Mouse (Mus musculus) cerebellum, postnatal 36 days (tissue): ENCODE measurements around the gene Chd6.
"Not testable (repeated sequence)": the region's sequence is repeated elsewhere in the genome, so short reads cannot be mapped to it uniquely, and the experiment has no call there.

Experiments used
- DNase-seq, 2 experiments: peaks; one replicate each; pipeline ENCODE4 v3.0.0; 2021 to 2022; ENCODE audit warnings: mixed read lengths in 2 of 2

Gene Chd6

DNA sequence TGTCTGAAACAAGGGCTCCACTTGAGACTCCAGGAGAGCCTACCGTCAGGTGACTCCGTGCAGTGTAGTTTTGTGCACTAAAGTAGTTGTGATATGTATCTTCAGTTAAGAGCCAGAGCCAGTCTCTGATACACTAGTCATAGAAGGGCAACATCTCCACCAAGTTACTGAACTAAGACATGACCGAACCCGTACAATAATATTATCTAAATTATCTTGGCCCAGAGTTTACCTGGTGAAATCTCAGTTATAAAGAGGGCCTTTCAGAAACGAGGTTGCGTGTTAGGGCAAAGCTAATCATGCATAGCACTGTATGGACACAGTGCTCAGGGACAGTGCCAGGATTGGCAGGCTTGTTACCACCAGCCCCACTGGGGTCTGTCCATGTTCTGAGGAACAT lies 127.1 kb downstream of the Chd6 start:
- no peak for DNase-seq

DNA sequence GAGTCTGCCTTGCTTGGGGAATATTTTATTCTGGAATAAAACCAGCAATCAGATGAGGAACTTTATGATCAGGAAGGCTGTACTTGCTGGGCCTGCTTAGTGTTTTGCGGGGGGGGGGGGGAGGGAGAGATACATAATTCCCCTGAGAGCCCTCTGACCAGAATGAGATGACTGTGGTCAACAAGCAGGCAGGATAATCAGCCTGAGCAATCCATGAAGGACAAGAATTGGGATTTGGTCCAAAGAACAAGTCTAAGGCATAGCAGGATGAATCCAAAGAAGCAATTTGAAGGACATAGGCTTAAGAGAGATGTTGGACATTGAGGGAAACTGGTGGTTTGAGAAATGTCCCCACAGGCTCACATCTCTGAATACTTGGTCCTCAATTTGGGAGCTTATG lies 130.2 kb downstream of the Chd6 start:
- no peak for DNase-seq

- peak; percentile 19 to 24 for DNase-seq
These were observed 131.6 kb downstream of the Chd6 start for GRCm38 (mm10) chr2:160977248-160977647.

GRCm38 (mm10) chr2:160973648-160974215 lies 135.1 kb downstream of the Chd6 start:
- DNase-seq = no peak

GRCm38 (mm10) chr2:160972103-160972792 lies 136.6 kb downstream of the Chd6 start:
- no peak for DNase-seq

DNA sequence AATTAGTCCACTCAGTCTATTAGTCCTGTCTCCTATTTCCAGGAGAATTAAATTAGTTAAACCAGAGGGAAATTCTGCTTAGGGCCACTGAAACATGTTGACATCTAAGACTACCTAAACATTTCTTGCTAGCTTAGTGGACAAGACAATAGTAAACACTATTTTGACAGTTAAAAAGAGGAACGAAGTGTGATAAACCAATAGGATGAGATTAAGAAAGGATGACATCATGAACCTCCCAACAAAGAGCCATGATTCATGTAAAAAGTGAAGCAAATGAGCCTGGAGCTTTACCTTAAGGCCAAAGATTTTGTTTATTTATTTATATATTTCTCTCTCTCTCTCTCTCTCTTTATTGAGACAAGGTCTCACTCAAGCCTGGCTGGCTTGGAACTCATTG lies 146.7 kb downstream of the Chd6 start:
- no peak for DNase-seq

DNA sequence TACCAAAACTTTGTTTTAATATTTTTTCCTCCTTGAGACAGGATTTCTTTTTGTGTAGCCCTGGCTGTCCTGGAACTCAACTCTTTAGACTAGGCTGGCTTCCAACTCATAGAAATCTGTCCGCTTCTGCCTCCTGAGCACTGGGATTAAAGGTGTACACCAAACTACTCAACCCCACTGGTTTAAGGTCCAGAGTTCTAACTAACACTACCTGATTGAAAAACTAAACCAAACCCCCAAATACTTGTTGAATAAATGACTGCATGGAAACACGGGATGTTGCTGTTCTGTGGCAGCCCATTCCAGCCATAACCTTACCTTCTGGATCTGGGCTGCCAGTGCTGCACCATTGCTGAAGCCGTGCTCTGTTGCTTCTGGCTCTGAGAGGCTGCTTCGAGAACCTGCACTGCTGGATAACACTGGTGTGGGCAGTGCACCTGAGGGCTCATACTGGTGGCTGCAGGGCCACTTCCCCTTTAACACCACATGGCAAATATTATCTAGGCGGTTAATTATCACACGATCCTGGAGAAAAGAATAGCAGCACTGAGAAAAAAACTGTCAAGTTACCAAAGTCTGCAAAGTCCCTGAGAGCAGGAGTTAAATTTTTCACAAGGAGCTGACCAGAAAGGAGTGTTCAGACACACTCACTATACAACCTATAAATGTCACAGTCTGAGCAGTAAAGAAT lies 147.8 kb downstream of the Chd6 start:
- DNase-seq = no peak

DNA sequence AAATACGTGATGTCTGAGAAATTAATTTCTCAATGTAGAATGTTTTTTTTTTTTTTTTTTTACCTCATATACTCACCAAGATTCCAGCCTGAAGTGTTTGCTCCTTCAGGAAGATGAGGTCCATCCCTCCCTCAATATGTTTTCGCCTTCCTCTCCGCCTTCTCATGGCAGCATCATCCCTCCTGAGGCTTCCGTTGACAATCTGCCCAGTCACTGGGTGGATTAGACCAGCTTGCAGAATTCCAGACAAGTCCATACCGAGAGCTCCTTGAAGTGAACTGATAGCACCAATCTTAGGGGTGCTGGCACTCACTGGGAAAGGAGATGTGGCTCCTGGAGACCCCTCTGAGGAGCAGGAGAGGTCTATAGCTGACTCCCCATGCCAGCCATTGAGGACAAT lies 149.0 kb downstream of the Chd6 start:
- peak; percentile 26 to 29 for DNase-seq

DNA sequence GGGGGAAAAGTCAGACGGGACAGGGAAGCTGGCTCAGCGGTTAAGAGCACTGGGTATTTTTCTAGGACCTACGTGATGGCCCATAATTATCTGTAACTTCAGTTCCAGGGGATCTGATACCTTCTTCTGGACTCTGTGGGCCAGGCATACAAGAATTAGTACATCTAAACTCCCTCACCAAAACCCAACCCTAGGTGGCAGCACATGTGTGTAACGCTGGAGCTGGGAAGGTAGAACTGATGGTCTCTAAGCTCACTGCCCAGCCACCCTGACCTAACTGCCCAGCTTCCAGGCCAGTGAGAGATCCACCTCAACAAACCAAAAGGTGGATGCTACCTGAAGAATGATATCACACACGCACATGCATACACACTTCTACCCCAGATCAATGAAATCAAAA lies 150.1 kb downstream of the Chd6 start:
- DNase-seq = no peak

DNA sequence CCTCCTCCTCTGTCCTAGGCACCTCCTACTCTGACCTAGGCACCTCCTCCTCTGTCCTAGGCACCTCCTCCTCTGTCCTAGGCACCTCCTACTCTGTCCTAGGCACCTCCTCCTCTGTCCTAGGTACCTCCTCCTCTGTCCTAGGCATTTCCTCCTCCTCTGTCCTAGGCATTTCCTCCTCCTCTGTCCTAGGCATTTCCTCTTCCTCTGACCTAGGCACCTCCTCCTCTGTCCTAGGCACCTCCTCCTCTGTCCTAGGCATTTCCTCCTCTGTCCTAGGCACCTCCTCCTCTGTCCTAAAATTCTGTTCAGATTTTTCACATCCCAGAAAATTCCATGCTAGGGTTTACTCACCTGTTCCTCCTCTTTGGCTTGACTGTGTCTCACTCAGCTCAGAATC lies 151.1 kb downstream of the Chd6 start:
- not testable (repeated sequence) for DNase-seq

GRCm38 (mm10) chr2:160957307-160957706 lies 151.6 kb downstream of the Chd6 start:
- not testable (repeated sequence) for DNase-seq

- DNase-seq = peak; percentile 29 to 47
These were observed 153.5 kb downstream of the Chd6 start for GRCm38 (mm10) chr2:160955331-160955730.

DNA sequence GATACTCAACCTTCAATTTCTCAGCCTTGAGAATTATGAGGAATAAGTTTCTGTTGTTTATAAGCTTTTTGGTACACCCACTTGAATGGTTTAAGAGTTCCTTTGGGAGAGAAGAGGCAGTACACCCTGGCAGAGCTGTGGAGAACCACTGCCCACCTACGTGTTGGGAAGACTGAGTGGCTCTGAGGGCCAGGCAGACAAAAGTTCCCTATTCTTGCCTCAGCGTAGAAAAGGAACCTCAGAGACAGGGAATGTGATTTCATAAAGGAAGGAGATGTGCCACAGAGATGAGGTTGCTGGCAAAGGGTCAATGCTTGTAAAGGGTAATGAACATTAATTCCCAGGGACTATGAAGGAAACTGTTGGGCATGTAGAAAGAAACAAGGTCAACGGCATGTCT lies 154.3 kb downstream of the Chd6 start:
- no peak for DNase-seq

DNA sequence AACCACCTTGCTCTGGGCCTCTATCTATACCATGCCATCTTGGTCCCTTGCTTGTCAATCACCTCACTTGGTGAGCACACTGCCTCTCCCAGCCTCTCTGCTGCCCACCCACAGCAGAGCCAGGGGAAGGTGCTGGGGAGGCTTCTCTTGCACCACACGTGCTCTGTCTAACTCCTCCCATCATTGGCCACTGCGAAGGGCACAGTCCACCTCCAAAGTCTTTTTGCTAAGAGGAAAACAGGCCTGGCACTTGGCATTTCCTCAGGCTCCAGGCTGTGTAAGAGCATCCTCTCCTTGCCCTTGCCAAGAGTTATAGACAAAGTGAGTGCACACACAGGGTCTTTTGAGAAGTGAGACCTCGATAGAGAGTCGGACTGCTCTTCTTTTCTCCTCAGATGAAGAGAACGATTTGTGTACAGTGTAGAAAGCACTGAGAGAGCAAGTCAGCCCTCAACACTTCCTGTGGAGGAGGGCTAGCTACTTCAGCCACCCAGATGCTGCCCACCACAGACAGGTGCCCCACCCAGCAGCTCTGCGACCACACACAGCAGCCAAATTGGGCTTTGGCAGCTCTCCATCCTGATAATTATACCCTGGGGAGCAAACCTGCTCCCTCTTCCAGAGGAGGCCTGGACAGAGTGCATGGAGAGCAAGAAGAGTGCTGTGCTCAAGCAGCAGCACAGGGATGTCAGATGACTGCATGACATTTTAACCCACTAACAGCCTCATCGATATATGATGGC lies 155.6 kb downstream of the Chd6 start:
- DNase-seq = no peak

DNA sequence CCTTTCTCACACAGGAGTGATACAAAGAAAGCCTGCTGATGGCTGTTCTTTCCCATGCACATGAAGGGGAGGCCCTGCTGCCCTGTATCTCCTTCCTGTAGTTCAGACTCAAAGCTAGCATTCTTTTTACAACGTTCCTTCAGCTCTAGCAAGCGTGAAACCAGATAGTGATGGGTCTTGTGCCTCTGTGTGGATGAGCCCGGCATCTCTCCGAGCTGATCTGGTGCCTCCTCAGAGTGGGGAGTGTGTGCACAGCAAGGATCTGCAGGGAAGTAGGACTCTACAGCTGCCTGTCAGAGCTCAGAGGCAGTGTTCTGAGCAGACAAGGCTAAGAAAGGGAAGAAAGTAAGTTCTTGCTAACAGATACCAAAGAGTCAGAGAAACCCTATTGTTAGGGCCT lies 157.3 kb downstream of the Chd6 start:
- DNase-seq = no peak

DNA sequence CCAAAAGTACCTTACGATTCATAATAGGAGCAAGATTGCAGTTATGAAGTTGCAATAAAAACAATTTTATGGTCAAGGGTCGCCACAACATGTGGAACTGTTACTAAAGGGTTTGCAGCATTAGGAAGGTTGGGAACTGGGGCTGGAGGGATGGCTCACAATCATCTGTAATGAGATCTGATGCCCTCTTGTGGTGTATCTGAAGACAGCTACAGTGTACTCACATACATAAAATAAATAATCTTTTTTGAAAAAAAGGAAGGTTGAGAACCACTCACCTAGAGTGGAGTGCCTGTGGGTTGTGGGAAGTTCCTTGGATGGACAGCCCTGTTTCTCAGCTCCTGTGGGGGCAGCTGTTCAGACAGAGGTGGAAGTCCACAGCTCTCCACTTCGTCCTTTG lies 166.4 kb downstream of the Chd6 start:
- DNase-seq = no peak

GRCm38 (mm10) chr2:160940930-160941709 lies 167.8 kb downstream of the Chd6 start:
- peak; percentile 24 to 37 for DNase-seq

DNA sequence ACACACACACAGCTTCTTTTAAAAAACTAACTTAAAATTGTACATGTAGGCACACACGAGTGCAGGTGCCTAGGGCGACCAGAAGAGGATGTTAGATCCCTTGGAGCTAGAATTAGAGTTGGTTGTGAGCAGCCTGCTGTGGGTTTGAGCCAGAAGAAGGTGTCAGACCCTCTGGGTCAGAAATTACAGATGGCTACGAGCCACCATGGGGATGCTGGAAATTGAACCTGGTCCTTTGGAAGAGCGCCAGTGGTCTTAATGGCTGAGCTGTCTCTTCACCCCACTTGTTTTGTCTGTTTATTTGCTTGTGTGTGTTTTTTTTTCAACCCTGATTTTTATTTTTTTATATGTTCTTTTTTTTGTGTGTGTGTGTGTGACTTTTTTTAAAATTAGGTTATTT lies 174.4 kb downstream of the Chd6 start:
- no peak for DNase-seq

- no peak for DNase-seq
These were observed 175.0 kb downstream of the Chd6 start for GRCm38 (mm10) chr2:160933890-160934289.

- DNase-seq = no peak
These were observed 175.9 kb downstream of the Chd6 start for GRCm38 (mm10) chr2:160932981-160933380.

GRCm38 (mm10) chr2:160932325-160932724 lies 176.6 kb downstream of the Chd6 start:
- no peak for DNase-seq

DNA sequence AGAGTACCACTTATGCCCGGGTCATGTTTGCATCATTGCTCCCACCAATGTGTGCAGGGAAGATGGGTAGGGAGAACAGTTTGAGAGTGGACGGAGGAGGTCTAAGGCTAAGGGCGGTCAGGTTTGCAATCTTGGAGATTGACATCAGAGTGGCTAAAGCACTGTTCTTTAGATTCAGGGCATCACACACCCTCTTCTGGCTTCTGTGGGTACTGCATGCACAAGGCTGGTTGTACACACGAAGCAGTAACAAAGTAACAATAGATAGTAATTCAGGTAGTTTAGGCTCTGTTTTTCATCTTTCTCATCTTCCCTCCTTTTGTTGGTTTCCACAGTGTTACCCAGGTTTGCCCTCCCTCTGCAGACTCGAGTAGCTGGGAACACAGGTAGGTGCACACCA lies 177.5 kb downstream of the Chd6 start:
- DNase-seq = no peak

DNA sequence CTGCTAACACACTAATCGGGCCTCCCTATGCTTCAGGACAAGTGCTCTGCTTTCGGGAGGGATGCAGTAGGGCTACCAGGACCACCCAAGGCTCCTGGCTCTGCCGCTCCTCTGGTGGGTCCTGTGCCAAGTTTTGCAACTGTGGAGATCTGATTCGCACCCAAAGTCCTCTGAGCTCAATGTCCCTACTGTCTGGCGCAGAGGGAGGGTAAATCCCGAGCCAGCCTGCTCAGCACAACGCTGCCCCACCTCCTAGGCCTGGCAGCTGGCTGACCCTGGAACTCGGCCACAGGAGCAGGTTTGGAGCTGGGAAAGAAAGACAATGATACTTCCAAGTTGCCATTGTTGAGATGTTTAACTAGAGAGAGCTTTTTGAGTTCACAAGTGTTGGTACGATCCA lies 183.7 kb downstream of the Chd6 start:
- no peak for DNase-seq
